Mouse (Mus musculus) Patski (cell line): ENCODE data around the gene H2-Ob. TPM values are rescaled to one million over a fixed set of nuclear protein-coding genes. Genes with fewer than 3 reads are reported as not detected.

Source experiments
- ATAC-seq: fragments of 100-300 bp; one replicate; pipeline ENCODE4 v1.8.0; 2021
- CTCF ChIA-PET: fragments of 350-600 bp; sonication (Branson Sonifier 250); formaldehyde crosslinking; loops from one replicate; lab custom pipeline; 2022; ENCODE audit warnings: inconsistent platforms; lab: Charles Lee
- POLR2A ChIA-PET: fragments of 350-600 bp; sonication (Branson Sonifier 250); formaldehyde crosslinking; loops from one replicate; lab custom pipeline; 2022; ENCODE audit warnings: antibody characterized with exemption, inconsistent platforms; lab: Charles Lee
- DNase-seq: peaks from one replicate; pipeline ENCODE4 v3.0.0-alpha.2; 2011; ENCODE audit warnings: low read depth, low spot score
- H3K27me3 ChIP-seq: fragments of 371-371 bp; one replicate; pipeline ENCODE4 v1.5.1; 2021
- CTCF ChIP-seq: fragments of 100-300 bp; IDR thresholded peaks from one replicate; pipeline ENCODE4 v1.5.1; 2021
- in situ Hi-C: fragments of 300-500 bp; cut with MboI; formaldehyde crosslinking; loops from 3 replicates; pipeline ENCODE4 v1.11.1; 2018; ENCODE audit warnings: low pct_unique_long_range_greater_than_20kb, mixed read lengths
- polyA plus RNA-seq: library from polyadenylated mRNA; unstranded; gene quantifications from one replicate; pipeline ENCODE4 v1.2.3, GENCODE M21; 2021

H2-Ob gene
- polyA plus RNA-seq, 1 experiment from 2014 or later: not detected

GRCm38 (mm10) chr17:34237741-34238140, 962 bp upstream of the H2-Ob start:
- TF ChIP-seq CTCF: no peak
- POLR2A ChIA-PET: interaction anchor here (0.7 kb wide), 1 partner anchor 68 kb away, joined by 3 read pairs; no protein-coding TSS in a partner anchor
- in situ Hi-C loops: no loop called here
- peaks cover 19% of the 10 kb centered on the region for H3K27me3 ChIP-seq
- no peak for DNase-seq
- ATAC-seq: no peak
- CTCF ChIA-PET: interaction anchor here (1.2 to 8.0 kb wide), 3 partner anchors 25 to 136 kb away, joined by 3 to 90 read pairs (median 3); no protein-coding TSS in a partner anchor

DNA sequence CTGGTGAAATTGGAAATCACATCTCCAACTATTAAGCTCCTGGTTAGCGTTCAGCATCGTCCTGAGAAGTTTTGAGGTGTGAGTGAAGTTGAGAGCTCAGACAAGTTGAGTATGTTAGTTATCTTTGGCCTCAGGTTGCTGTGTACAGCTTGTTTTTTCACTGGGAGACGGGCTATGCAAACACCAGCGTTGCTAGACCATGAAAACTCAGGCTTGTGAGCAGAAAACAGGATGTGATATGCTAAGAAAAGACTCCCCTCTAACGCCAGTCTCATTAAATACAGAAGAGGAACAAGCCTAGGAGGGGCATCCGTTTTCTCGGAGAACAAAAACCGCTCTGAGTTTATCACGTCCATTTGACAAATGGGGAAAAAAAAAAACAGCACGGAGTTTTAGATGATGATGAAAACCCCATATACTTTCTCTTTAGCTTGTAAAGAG, 918 bp downstream of the H2-Ob start:
- peaks cover 24% of the 10 kb centered on the region for H3K27me3 ChIP-seq
- ChIA-PET CTCF (interaction anchor here (1.5 to 8.0 kb wide), 2 partner anchors 11 to 68 kb away, joined by 7 to 90 read pairs; no protein-coding TSS in a partner anchor), POLR2A (no interaction called here)
- TF ChIP-seq CTCF: no peak
- no peak for DNase-seq
- in situ Hi-C loops: no loop called here
- no peak for ATAC-seq

GRCm38 (mm10) chr17:34240366-34240765, 1.7 kb downstream of the H2-Ob start:
- DNase-seq (no peak), ATAC-seq (no peak)
- POLR2A ChIA-PET: no interaction called here
- in situ Hi-C loops: no loop called here
- no peak for TF ChIP-seq CTCF
- H3K27me3 ChIP-seq: peaks cover 32% of the 10 kb centered on the region
- CTCF ChIA-PET: interaction anchor here (1.5 to 8.0 kb wide), 2 partner anchors 11 to 69 kb away, joined by 7 to 90 read pairs; no protein-coding TSS in a partner anchor

GRCm38 (mm10) chr17:34240916-34241315, 2.2 kb downstream of the H2-Ob start:
- POLR2A ChIA-PET: no interaction called here
- DNase-seq: no peak
- ATAC-seq: no peak
- TF ChIP-seq CTCF: no peak
- peaks cover 35% of the 10 kb centered on the region for H3K27me3 ChIP-seq
- CTCF ChIA-PET: no interaction called here
- in situ Hi-C loops: no loop called here

GRCm38 (mm10) chr17:34244656-34245055, 6.0 kb downstream of the H2-Ob start:
- in situ Hi-C loops: loop anchor here (5.0 kb wide), 3 partner anchors 67 to 103 kb away; no protein-coding TSS in a partner anchor
- DNase-seq: no peak
- no peak for TF ChIP-seq CTCF
- peaks cover 49% of the 10 kb centered on the region for H3K27me3 ChIP-seq
- ATAC-seq: no peak
- CTCF ChIA-PET: interaction anchor here (1.6 kb wide), 1 partner anchor 74 kb away, joined by 4 read pairs; no protein-coding TSS in a partner anchor
- POLR2A ChIA-PET: no interaction called here

DNA sequence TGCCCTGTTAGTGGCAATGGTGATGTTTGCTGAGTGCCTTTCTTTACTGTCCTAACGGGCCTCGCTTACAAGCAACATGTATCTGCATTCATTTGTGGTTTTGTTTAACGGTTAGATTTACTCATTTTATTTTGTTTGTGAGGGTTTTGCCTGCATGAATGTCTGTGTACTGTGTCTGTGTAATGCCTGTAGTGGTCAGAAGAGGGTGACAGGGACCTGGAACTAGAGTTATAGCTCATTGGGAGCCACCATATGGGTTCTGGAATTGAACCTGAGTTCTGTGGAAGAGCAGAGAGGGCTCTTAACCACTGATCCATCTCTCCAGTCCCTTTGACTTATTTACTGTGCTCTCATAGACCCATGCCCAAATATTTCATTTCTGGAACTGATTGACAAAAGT, 8.3 kb downstream of the H2-Ob start:
- CTCF ChIA-PET: no interaction called here

GRCm38 (mm10) chr17:34248764-34249163, 10.1 kb downstream of the H2-Ob start:
- H3K27me3 ChIP-seq: peaks cover 31% of the 10 kb centered on the region
- TF ChIP-seq CTCF: no peak
- ChIA-PET CTCF (no interaction called here), POLR2A (interaction anchor here (0.6 kb wide), 1 partner anchor 231 kb away, joined by 4 read pairs; no protein-coding TSS in a partner anchor)
- in situ Hi-C loops: loop anchor here (5.0 kb wide), 3 partner anchors 64 to 99 kb away; no protein-coding TSS in a partner anchor
- DNase-seq (no peak), ATAC-seq (no peak)

More for the DNA sequence above, 8.3 kb downstream of the H2-Ob start:
- POLR2A ChIA-PET: no interaction called here
- in situ Hi-C loops: loop anchor here (5.0 kb wide), 3 partner anchors 65 to 100 kb away; no protein-coding TSS in a partner anchor
- TF ChIP-seq CTCF: peak; percentile 45
- peaks cover 38% of the 10 kb centered on the region for H3K27me3 ChIP-seq
- ATAC-seq: no peak
- no peak for DNase-seq

DNA sequence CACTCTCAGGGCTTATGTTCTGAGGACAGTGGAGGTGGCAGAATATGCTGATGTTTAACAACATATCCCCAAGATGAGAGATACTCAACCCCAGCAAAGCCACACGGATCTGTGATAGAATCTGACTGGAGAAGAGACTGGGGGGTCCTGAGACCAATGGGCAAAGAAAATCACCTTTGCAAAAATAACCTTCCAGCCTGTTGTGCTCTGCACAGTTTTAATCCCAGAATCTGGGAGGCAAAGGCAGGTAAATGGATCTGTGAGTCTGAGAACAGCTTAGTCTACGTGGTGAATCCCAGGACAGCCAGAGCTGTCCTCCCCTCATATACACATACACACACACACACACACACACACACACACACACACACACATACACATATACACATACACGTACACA, 10.7 kb downstream of the H2-Ob start:
- CTCF ChIA-PET: interaction anchor here (1.0 to 3.9 kb wide), 4 partner anchors 9 to 100 kb away, joined by 3 to 24 read pairs (median 14); no protein-coding TSS in a partner anchor
- POLR2A ChIA-PET: no interaction called here
- in situ Hi-C loops: loop anchor here (5.0 kb wide), 3 partner anchors 63 to 98 kb away; no protein-coding TSS in a partner anchor
- peaks cover 31% of the 10 kb centered on the region for H3K27me3 ChIP-seq
- DNase-seq: no peak
- ATAC-seq: no peak
- no peak for TF ChIP-seq CTCF

DNA sequence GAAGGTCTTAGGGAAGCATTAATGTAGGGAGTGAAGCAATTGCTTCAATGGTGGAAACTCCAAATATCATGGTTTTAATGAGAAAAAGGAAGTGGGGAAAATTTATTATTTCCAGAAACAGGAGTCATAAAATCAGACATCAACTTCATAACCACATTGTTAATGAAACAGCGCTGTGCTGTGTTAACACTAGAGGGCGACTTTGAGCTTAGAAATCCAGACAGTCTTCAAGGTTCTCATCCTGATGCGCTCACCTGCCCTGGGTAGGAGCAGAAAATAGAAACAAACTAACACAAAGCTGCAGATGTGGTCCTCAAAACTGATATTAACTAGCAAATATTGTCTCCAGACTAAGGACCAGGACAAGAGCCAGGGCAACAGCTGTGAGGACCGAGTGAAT, 11.2 kb downstream of the H2-Ob start:
- peaks cover 31% of the 10 kb centered on the region for H3K27me3 ChIP-seq
- peak; percentile 81 for TF ChIP-seq CTCF
- in situ Hi-C loops: loop anchor here (5.0 kb wide), 3 partner anchors 62 to 97 kb away; no protein-coding TSS in a partner anchor
- CTCF ChIA-PET: interaction anchor here (0.7 to 3.9 kb wide), 7 partner anchors 8 to 99 kb away, joined by 3 to 24 read pairs (median 7); no protein-coding TSS in a partner anchor
- POLR2A ChIA-PET: no interaction called here
- DNase-seq (no peak), ATAC-seq (no peak)

DNA sequence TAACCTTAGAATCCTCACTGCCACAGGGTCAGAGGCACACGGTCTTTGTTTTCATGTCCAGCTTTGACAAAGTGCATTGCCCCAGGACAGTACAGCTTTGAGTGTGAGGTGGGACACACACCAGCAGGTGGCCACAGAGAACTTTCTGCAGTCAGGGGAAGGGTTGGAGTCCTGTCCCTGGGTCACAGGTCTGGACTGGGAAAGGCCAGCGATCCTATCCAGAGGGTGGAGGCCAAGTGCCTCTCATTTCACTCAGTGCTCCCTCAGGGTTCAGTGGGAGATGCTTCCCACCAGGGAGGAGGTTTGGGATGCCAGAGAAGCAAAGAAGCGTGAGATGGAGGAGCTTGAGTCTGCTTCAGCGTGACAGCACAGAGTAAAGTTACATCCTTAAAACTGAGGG, 13.0 kb downstream of the H2-Ob start:
- in situ Hi-C loops: no loop called here
- CTCF ChIA-PET: interaction anchor here (2.1 to 3.9 kb wide), 3 partner anchors 12 to 97 kb away, joined by 7 to 24 read pairs (median 18); no protein-coding TSS in a partner anchor

DNA sequence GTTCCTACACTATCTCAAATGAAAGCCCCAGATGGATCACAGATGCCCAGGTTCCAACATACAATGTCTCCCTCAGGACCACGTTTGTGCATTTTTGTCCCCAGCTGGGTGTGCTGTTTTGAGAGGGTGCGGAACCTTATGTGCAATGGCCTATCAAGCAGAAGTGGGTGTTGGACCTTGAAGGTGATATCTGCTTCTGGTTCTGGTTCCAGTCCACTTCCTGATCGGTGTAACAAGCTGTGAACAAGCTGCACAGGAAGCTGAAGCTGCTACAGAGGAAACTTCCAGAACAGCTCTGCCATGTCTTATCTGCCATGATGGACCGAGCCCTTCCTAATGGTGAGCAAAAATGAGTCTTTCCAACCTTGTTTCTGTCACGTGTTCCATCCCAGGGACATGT, 17.8 kb downstream of the H2-Ob start:
- ChIA-PET POLR2A (interaction anchor here (0.7 kb wide), 1 partner anchor 104 kb away, joined by 4 read pairs; no protein-coding TSS in a partner anchor), CTCF (no interaction called here)
- in situ Hi-C loops: no loop called here
- peaks cover 18% of the 10 kb centered on the region for H3K27me3 ChIP-seq
- DNase-seq (no peak), ATAC-seq (no peak)
- no peak for TF ChIP-seq CTCF

More for the DNA sequence above, 13.0 kb downstream of the H2-Ob start:
- POLR2A ChIA-PET: no interaction called here
- peaks cover 29% of the 10 kb centered on the region for H3K27me3 ChIP-seq
- peak; percentile 55 for TF ChIP-seq CTCF
- ATAC-seq (peak; percentile 82), DNase-seq (no peak)
